In genomic region chr12:48645910-48646309, GRCm38 (mm10) we compare ENCODE assay signal across 15 mouse cellular contexts.
A peak's percentile ranks its signal among the peaks of the same experiment; 100 is the strongest.
DNase-seq lines count a peak whose midpoint lies in the region; ATAC-seq and TF ChIP-seq lines count a peak whose summit lies in the region.
"Had no signal": no experiment of that assay in that cellular context is flagged by ENCODE, and none has a peak within 500 bp of the region (broad histone marks: within the 10 kb centered on the region; RNA-seq: fewer than 3 reads in every experiment).

No protein-coding gene starts in this region.

- TF ChIP-seq EP300 in lung, postnatal 0 days (IDR thresholded peaks at IDR 0.05), result no peak
- TF ChIP-seq EP300 in MEL (IDR thresholded peaks at IDR 0.05; ENCODE audit: low read depth in 1 of 2, low read length in 2 of 2), result no peak

- H3K27ac ChIP-seq in forebrain, postnatal 0 days (ENCODE audit: low read depth, low read length), result no peak overlapping the region
- H3K27ac ChIP-seq in forebrain, embryonic 10.5 days, result no peak overlapping the region
- no peak overlapping the region for H3K27ac ChIP-seq in lung, embryonic 14.5 days (ENCODE audit: low read depth)
- no peak overlapping the region for H3K27ac ChIP-seq in lung, postnatal 0 days (ENCODE audit: low read length)
- H3K27ac ChIP-seq in MEL (ENCODE audit: control insufficient read depth, low read depth, low read length), result no peak overlapping the region
- H3K27ac ChIP-seq in neural tube, embryonic 15.5 days (replicated peaks), result peak overlapping the region; percentile 56
- H3K27ac ChIP-seq: embryonic facial prominence, embryonic 15.5 days; limb, embryonic 12.5 days had no signal

- no peaks in the 10 kb centered on the region for H3K9me3 ChIP-seq in forebrain, postnatal 0 days (ENCODE audit: low read length)
- no peaks in the 10 kb centered on the region for H3K9me3 ChIP-seq in forebrain, embryonic 10.5 days
- H3K9me3 ChIP-seq in lung, embryonic 14.5 days (ENCODE audit: low read depth, low read length), result no peaks in the 10 kb centered on the region
- no peaks in the 10 kb centered on the region for H3K9me3 ChIP-seq in lung, postnatal 0 days (ENCODE audit: low read length)
- H3K9me3 ChIP-seq in MEL (replicated peaks; ENCODE audit: insufficient read depth, low read length), result no peaks in the 10 kb centered on the region
- H3K9me3 ChIP-seq in neural tube, embryonic 15.5 days (replicated peaks), result no peaks in the 10 kb centered on the region
- H3K9me3 ChIP-seq: embryonic facial prominence, embryonic 15.5 days; limb, embryonic 12.5 days had no signal

- WGBS in forebrain, postnatal 0 days, result 52% methylated on average over 7 of the region's 7 CpGs
- 62% methylated on average over 7 of the region's 7 CpGs for WGBS in forebrain, embryonic 10.5 days
- WGBS in lung, embryonic 14.5 days, result 46% methylated on average over 7 of the region's 7 CpGs
- 49% methylated on average over 7 of the region's 7 CpGs for WGBS in lung, postnatal 0 days
- 41% methylated on average over 7 of the region's 7 CpGs for WGBS in neural tube, embryonic 15.5 days

- no peaks in the 10 kb centered on the region for H3K79me2 ChIP-seq in MEL (ENCODE audit: control insufficient read depth, insufficient read depth, low read length, poor library complexity)

- TF ChIP-seq CTCF in forebrain, postnatal 0 days (IDR thresholded peaks at IDR 0.05; ENCODE audit: low read depth), result peak; percentile 65
- TF ChIP-seq CTCF in lung, embryonic 14.5 days (IDR thresholded peaks at IDR 0.05; ENCODE audit: low read depth), result no peak
- TF ChIP-seq CTCF in lung, postnatal 0 days (IDR thresholded peaks at IDR 0.05), result no peak
- peak; percentile 10 to 49 (median 34); a peak in 4 of 6 replicates for TF ChIP-seq CTCF in MEL (IDR thresholded peaks at IDR 0.05 in 2 of 3, conservative IDR thresholded peaks at IDR 0.05 in 1 of 3; ENCODE audit: control insufficient read depth in 1 of 3, insufficient read depth in 1 of 3, low read depth in 2 of 3, low read length in 3 of 3, poor library complexity in 1 of 3, severe bottlenecking in 1 of 3)

- no peak overlapping the region for H3K4me3 ChIP-seq in forebrain, postnatal 0 days (ENCODE audit: low read depth, low read length)
- H3K4me3 ChIP-seq in forebrain, embryonic 10.5 days, result no peak overlapping the region
- no peak overlapping the region for H3K4me3 ChIP-seq in lung, embryonic 14.5 days (ENCODE audit: low read depth, low read length)
- H3K4me3 ChIP-seq in lung, postnatal 0 days (ENCODE audit: low read depth, low read length), result no peak overlapping the region
- H3K4me3 ChIP-seq in MEL (ENCODE audit: control insufficient read depth in 1 of 2, insufficient read depth in 1 of 2, low read depth in 2 of 2, low read length in 2 of 2), result no peak overlapping the region
- no peak overlapping the region for H3K4me3 ChIP-seq in neural tube, embryonic 15.5 days (replicated peaks)
- H3K4me3 ChIP-seq: embryonic facial prominence, embryonic 15.5 days; limb, embryonic 12.5 days had no signal

- no peak overlapping the region for H3K4me2 ChIP-seq in forebrain, postnatal 0 days (ENCODE audit: low read depth)
- H3K4me2 ChIP-seq in lung, embryonic 14.5 days, result no peak overlapping the region
- no peak overlapping the region for H3K4me2 ChIP-seq in lung, postnatal 0 days (replicated peaks; ENCODE audit: low read depth, low read length)
- H3K4me2 ChIP-seq in neural tube, embryonic 15.5 days, result no peak overlapping the region
- H3K4me2 ChIP-seq: embryonic facial prominence, embryonic 15.5 days; limb, embryonic 12.5 days had no signal

- ATAC-seq in forebrain, postnatal 0 days, result no peak
- ATAC-seq in lung, embryonic 14.5 days (ENCODE audit: insufficient read depth), result no peak
- no peak for ATAC-seq in lung, postnatal 0 days
- ATAC-seq in neural tube, embryonic 15.5 days (ENCODE audit: low FRiP score), result peak; percentile 66; the same call in 1 of the 2 replicates
- ATAC-seq: CD4-positive, CD25-positive, alpha-beta regulatory T cell, adult 4 months had no signal

- no peaks in the 10 kb centered on the region for H3K36me3 ChIP-seq in forebrain, postnatal 0 days (ENCODE audit: insufficient read depth)
- no peaks in the 10 kb centered on the region for H3K36me3 ChIP-seq in forebrain, embryonic 10.5 days (replicated peaks)
- no peaks in the 10 kb centered on the region for H3K36me3 ChIP-seq in lung, embryonic 14.5 days (ENCODE audit: insufficient read depth)
- H3K36me3 ChIP-seq in lung, postnatal 0 days (ENCODE audit: insufficient read depth, low read length), result no peaks in the 10 kb centered on the region
- H3K36me3 ChIP-seq in MEL (ENCODE audit: control insufficient read depth in 1 of 2, insufficient read depth in 2 of 2, low read length in 2 of 2), result no peaks in the 10 kb centered on the region; a peak in 1 of 4 replicates
- H3K36me3 ChIP-seq in neural tube, embryonic 15.5 days, result no peaks in the 10 kb centered on the region
- H3K36me3 ChIP-seq: embryonic facial prominence, embryonic 15.5 days; limb, embryonic 12.5 days had no signal

- DNase-seq in forebrain, postnatal 0 days, result peak; percentile 56
- DNase-seq in forebrain, embryonic 10.5 days (ENCODE audit: extremely low spot score, low spot score), result no peak
- DNase-seq in lung, embryonic 14.5 days, result peak; percentile 24
- DNase-seq in lung, postnatal 0 days (ENCODE audit: low spot score), result no peak
- DNase-seq in MEL (ENCODE audit: low read depth, low spot score), result peak; percentile 29
- no peak for DNase-seq in B cell, adult 2 months
- no peak for DNase-seq in lung, postnatal 4 days
- DNase-seq: adrenal gland, postnatal 36 days; cerebellum, adult 18-20 months; kidney, adult 11 months; lung, adult 18-20 months had no signal

- H3K27me3 ChIP-seq in forebrain, postnatal 0 days (ENCODE audit: insufficient read depth, low read length), result no peaks in the 10 kb centered on the region
- H3K27me3 ChIP-seq in forebrain, embryonic 10.5 days (ENCODE audit: poor library complexity, severe bottlenecking), result no peaks in the 10 kb centered on the region
- H3K27me3 ChIP-seq in lung, embryonic 14.5 days (ENCODE audit: insufficient read depth, low read length), result no peaks in the 10 kb centered on the region
- H3K27me3 ChIP-seq in lung, postnatal 0 days (replicated peaks; ENCODE audit: insufficient read depth, low read length), result no peaks in the 10 kb centered on the region
- no peaks in the 10 kb centered on the region for H3K27me3 ChIP-seq in MEL (ENCODE audit: control insufficient read depth in 1 of 2, insufficient read depth in 2 of 2, low read length in 2 of 2)
- no peaks in the 10 kb centered on the region for H3K27me3 ChIP-seq in neural tube, embryonic 15.5 days (replicated peaks)
- H3K27me3 ChIP-seq: embryonic facial prominence, embryonic 15.5 days; limb, embryonic 12.5 days had no signal

- H3K4me1 ChIP-seq in forebrain, postnatal 0 days (ENCODE audit: insufficient read depth), result no peaks in the 10 kb centered on the region
- H3K4me1 ChIP-seq in forebrain, embryonic 10.5 days, result no peaks in the 10 kb centered on the region
- H3K4me1 ChIP-seq in lung, embryonic 14.5 days (ENCODE audit: insufficient read depth), result no peaks in the 10 kb centered on the region
- no peaks in the 10 kb centered on the region for H3K4me1 ChIP-seq in lung, postnatal 0 days (ENCODE audit: insufficient read depth, low read depth, low read length)
- no peaks in the 10 kb centered on the region for H3K4me1 ChIP-seq in MEL (ENCODE audit: control insufficient read depth in 1 of 2, insufficient read depth in 2 of 2, low read length in 2 of 2)
- H3K4me1 ChIP-seq in neural tube, embryonic 15.5 days, result no peaks in the 10 kb centered on the region
- H3K4me1 ChIP-seq: embryonic facial prominence, embryonic 15.5 days; limb, embryonic 12.5 days had no signal

- TF ChIP-seq POLR2A in MEL (IDR thresholded peaks at IDR 0.05; ENCODE audit: control insufficient read depth in 1 of 2, insufficient read depth in 1 of 2, low read depth in 1 of 2, low read length in 2 of 2, poor library complexity in 1 of 2), result no peak

- TF ChIP-seq RAD21 in MEL (IDR thresholded peaks at IDR 0.05; ENCODE audit: low read depth, low read length), result peak; percentile 62

- no peak overlapping the region for H3K9ac ChIP-seq in forebrain, postnatal 0 days
- H3K9ac ChIP-seq in lung, embryonic 14.5 days, result no peak overlapping the region
- no peak overlapping the region for H3K9ac ChIP-seq in lung, postnatal 0 days (replicated peaks; ENCODE audit: low read depth)
- no peak overlapping the region for H3K9ac ChIP-seq in MEL (ENCODE audit: control insufficient read depth, low read depth, low read length, poor library complexity, severe bottlenecking)
- no peak overlapping the region for H3K9ac ChIP-seq in neural tube, embryonic 15.5 days (replicated peaks)
- H3K9ac ChIP-seq: embryonic facial prominence, embryonic 15.5 days; limb, embryonic 12.5 days had no signal

TF ChIP-seq in MEL, 35 proteins besides CTCF, POLR2A, EP300 and RAD21:
- peak; percentile 42 for TF ChIP-seq ZC3H11A (IDR thresholded peaks at IDR 0.05; ENCODE audit: low read depth, low read length)
- TF ChIP-seq UBTF (IDR thresholded peaks at IDR 0.05; ENCODE audit: borderline replicate concordance, insufficient read depth, low read depth, low read length), result no peak
- peak; percentile 60 for TF ChIP-seq SMC3 (IDR thresholded peaks at IDR 0.05; ENCODE audit: low read depth, low read length)

Comparison
In these comparisons a context has a peak if more than half of its experiments do, and no peak if none do; other contexts are left out.
1. DNase-seq: peak in forebrain, postnatal 0 days (single experiment), lung, embryonic 14.5 days (single experiment) and MEL (single experiment); none in forebrain, embryonic 10.5 days (single experiment), lung, postnatal 0 days (single experiment), B cell, adult 2 months (0 of 2) and lung, postnatal 4 days (0 of 2).
2. CTCF ChIP-seq: peak in forebrain, postnatal 0 days (single experiment) and MEL (3 of 3); none in lung, embryonic 14.5 days (single experiment) and lung, postnatal 0 days (single experiment).